Mouse (Mus musculus) WW6 (cell line): ENCODE results near the gene 4931408C20Rik.

Source experiments
- DNase-seq: peaks from one replicate; pipeline ENCODE4 v3.0.0-alpha.2; 2013; ENCODE audit warnings: low read depth, low spot score

4931408C20Rik gene

DNA sequence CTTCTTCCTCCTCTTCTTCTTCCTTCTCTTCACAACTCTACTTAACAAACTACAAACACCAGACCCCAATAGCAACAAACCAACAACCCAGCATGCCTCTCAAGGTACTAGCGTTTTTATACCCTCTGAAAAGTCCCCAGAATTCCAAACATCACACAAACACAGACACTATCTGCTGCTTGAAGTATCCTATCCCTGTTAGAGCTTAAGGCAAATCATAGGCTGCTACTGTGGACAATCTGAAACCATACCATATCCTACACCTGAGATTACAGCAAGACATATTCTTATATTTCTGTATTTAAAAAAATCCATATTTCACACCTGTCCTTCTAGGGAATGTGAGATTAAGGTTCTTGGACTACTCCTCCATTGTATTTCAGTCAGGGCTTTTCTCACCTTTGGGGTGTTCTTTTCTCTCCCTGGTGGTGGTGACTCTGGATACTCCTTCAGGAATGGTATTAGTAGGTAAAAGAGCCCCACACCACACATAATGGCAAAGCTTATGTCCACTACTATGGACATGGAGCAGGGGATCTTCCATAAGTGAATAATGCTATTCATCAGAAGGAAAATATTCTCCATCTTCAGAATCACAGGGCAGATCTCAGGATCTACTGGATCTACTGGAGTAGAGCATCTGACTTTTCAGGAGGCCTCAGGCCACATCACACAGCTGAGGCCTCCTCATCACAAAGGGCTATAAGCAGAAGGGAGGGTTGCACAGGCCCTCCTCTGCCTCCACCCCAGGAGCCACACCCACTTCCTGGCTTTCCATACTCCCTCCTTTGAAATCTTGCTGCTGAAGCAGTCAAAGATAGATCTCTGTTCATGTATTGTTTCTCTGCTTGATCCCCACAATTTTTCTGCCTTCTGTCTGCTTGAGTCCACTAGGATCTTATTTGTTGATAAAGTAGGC lies at the start of gene 4931408C20Rik:
Gene 4931408C20Rik (minus strand): TSS at position 619 of the 919 bp plus-strand sequence.
- no peak for DNase-seq

DNA sequence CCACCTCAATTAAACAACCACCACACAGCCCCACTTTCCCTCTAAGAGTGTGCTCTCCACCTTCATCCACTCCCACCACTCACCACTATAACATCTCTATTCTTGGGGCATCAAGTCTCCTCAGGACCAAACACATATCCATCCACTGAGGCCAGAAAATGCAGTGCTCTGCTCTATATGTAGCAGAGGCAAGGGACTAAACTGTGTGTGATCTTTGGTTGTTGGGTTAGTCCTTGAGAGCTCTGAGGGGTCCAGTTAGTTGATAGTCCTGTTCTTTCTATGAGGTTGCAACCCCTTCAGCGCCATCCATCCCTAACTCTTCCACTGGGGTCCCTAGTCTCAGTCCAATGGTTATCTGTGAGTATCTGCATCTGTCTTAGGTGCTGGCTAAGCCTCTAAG lies 666 bp upstream of the 4931408C20Rik start:
- no peak for DNase-seq

GRCm38 (mm10) chr1:26685952-26686693 lies 1.1 kb downstream of the 4931408C20Rik start:
- no peak for DNase-seq

- no peak for DNase-seq
Measured at GRCm38 (mm10) chr1:26685383-26685782, 1.9 kb downstream of the 4931408C20Rik start.

GRCm38 (mm10) chr1:26649704-26650388 lies 37.4 kb downstream of the 4931408C20Rik start:
- no peak for DNase-seq

- no peak for DNase-seq
Measured at GRCm38 (mm10) chr1:26636051-26636450, 51.2 kb downstream of the 4931408C20Rik start.
